19 mouse cellular contexts compared by ENCODE assay signal in genomic region chr4:151619541-151620016, GRCm38 (mm10).
A peak's percentile ranks its signal among the peaks of the same experiment; 100 is the strongest.
DNase-seq lines count a peak whose midpoint lies in the region; ATAC-seq and TF ChIP-seq lines count a peak whose summit lies in the region.
"Had no signal": no experiment of that assay in that cellular context is flagged by ENCODE, and none has a peak within 500 bp of the region (broad histone marks: within the 10 kb centered on the region; RNA-seq: fewer than 3 reads in every experiment).

No protein-coding gene starts in this region.

- H3K4me3 ChIP-seq in heart, embryonic 11.5 days (ENCODE audit: low read depth, low read length), result no peak overlapping the region
- H3K4me3 ChIP-seq in midbrain, embryonic 15.5 days, result no peak overlapping the region
- no peak overlapping the region for H3K4me3 ChIP-seq in midbrain, embryonic 11.5 days (ENCODE audit: low read depth, low read length)
- no peak overlapping the region for H3K4me3 ChIP-seq in heart, postnatal 0 days (ENCODE audit: low read depth, low read length)
- H3K4me3 ChIP-seq in midbrain, postnatal 0 days (ENCODE audit: low read depth, low read length), result no peak overlapping the region
- H3K4me3 ChIP-seq: embryonic facial prominence, embryonic 13.5 days; liver, embryonic 15.5 days; megakaryocyte, embryonic 14.5 days; myocyte had no signal

- no peaks in the 10 kb centered on the region for H3K36me3 ChIP-seq in heart, embryonic 11.5 days (ENCODE audit: control insufficient read depth, insufficient read depth, low read length)
- H3K36me3 ChIP-seq in midbrain, embryonic 15.5 days (replicated peaks), result no peaks in the 10 kb centered on the region
- no peaks in the 10 kb centered on the region for H3K36me3 ChIP-seq in midbrain, embryonic 11.5 days (ENCODE audit: control insufficient read depth, insufficient read depth, low read length)
- H3K36me3 ChIP-seq in heart, postnatal 0 days (replicated peaks; ENCODE audit: control insufficient read depth, insufficient read depth, low read length), result no peaks in the 10 kb centered on the region
- no peaks in the 10 kb centered on the region for H3K36me3 ChIP-seq in midbrain, postnatal 0 days (ENCODE audit: insufficient read depth, low read length)
- H3K36me3 ChIP-seq: embryonic facial prominence, embryonic 13.5 days; G1E; liver, embryonic 15.5 days had no signal

- ATAC-seq in heart, embryonic 11.5 days (replicated peaks; ENCODE audit: insufficient number of reproducible peaks, low FRiP score, low TSS enrichment), result no peak
- ATAC-seq in midbrain, embryonic 15.5 days (replicated peaks), result peak; percentile 54; the same call in 1 of the 2 replicates
- no peak for ATAC-seq in midbrain, embryonic 11.5 days (ENCODE audit: low FRiP score)
- peak; percentile 71 for ATAC-seq in heart, postnatal 0 days (ENCODE audit: insufficient read depth, low read depth)
- peak; percentile 31; the same call in 1 of the 2 replicates for ATAC-seq in midbrain, postnatal 0 days (ENCODE audit: low FRiP score)
- ATAC-seq: forebrain, embryonic 16.5 days had no signal

- 0 out of 2 replicates have a peak, but pooled peaks cover 2% of the 10 kb centered on the region for H3K27me3 ChIP-seq in heart, embryonic 11.5 days (ENCODE audit: control insufficient read depth, insufficient read depth, low read length)
- no peaks in the 10 kb centered on the region for H3K27me3 ChIP-seq in midbrain, embryonic 15.5 days (replicated peaks)
- H3K27me3 ChIP-seq in midbrain, embryonic 11.5 days (ENCODE audit: control insufficient read depth, insufficient read depth, low read length), result no peaks in the 10 kb centered on the region
- no peaks in the 10 kb centered on the region for H3K27me3 ChIP-seq in heart, postnatal 0 days (ENCODE audit: control insufficient read depth, insufficient read depth, low read length)
- no peaks in the 10 kb centered on the region for H3K27me3 ChIP-seq in midbrain, postnatal 0 days (ENCODE audit: insufficient read depth, low read length)
- H3K27me3 ChIP-seq: embryonic facial prominence, embryonic 13.5 days; liver, embryonic 15.5 days; megakaryocyte, embryonic 14.5 days had no signal

- DNase-seq in heart, adult 9 months (ENCODE audit: low spot score in 2 of 2), result peak; percentile 19 to 20
- DNase-seq in midbrain, embryonic 11.5 days (ENCODE audit: low spot score, missing footprints), result no peak
- DNase-seq in heart, postnatal 0 days (ENCODE audit: low spot score), result no peak
- DNase-seq in midbrain, postnatal 0 days (ENCODE audit: low spot score), result peak; percentile 75
- DNase-seq in c-Kit-positive CD71-positive TER-119-positive erythroid progenitor cells, embryonic 14.5 days (ENCODE audit: low spot score), result no peak
- DNase-seq: cerebellum, adult 11-12 months; kidney, adult 18-20 months; kidney, postnatal 25 days; layer of hippocampus, adult 9-11 months; lung, postnatal 14 days; thymus, postnatal 4 days had no signal

- no peak overlapping the region for H3K27ac ChIP-seq in heart, embryonic 11.5 days (ENCODE audit: low read depth, low read length)
- no peak overlapping the region for H3K27ac ChIP-seq in midbrain, embryonic 15.5 days
- H3K27ac ChIP-seq in midbrain, embryonic 11.5 days (ENCODE audit: low read depth, low read length), result no peak overlapping the region
- H3K27ac ChIP-seq in heart, postnatal 0 days (ENCODE audit: low read depth), result no peak overlapping the region
- no peak overlapping the region for H3K27ac ChIP-seq in midbrain, postnatal 0 days (ENCODE audit: low read depth, low read length)
- H3K27ac ChIP-seq: embryonic facial prominence, embryonic 13.5 days; liver, embryonic 15.5 days had no signal

- no peak for TF ChIP-seq EP300 in heart, postnatal 0 days (IDR thresholded peaks at IDR 0.05; ENCODE audit: low read depth)

- WGBS in heart, embryonic 11.5 days (ENCODE audit: insufficient replicate concordance), result 67% methylated on average over 14 of the region's 14 CpGs
- 59% methylated on average over 14 of the region's 14 CpGs for WGBS in midbrain, embryonic 15.5 days
- WGBS in midbrain, embryonic 11.5 days, result 73% methylated on average over 14 of the region's 14 CpGs
- WGBS in heart, postnatal 0 days, result 59% methylated on average over 14 of the region's 14 CpGs
- 46% methylated on average over 14 of the region's 14 CpGs for WGBS in midbrain, postnatal 0 days

- no peak for TF ChIP-seq CTCF in heart, postnatal 0 days (IDR thresholded peaks at IDR 0.05; ENCODE audit: low read depth)
- no peak for TF ChIP-seq CTCF in midbrain, postnatal 0 days (IDR thresholded peaks at IDR 0.05)

- H3K9me3 ChIP-seq in heart, embryonic 11.5 days (replicated peaks; ENCODE audit: control insufficient read depth, low read length), result peaks cover 2% of the 10 kb centered on the region
- no peaks in the 10 kb centered on the region for H3K9me3 ChIP-seq in midbrain, embryonic 15.5 days
- H3K9me3 ChIP-seq in midbrain, embryonic 11.5 days (ENCODE audit: control insufficient read depth, low read length), result no peaks in the 10 kb centered on the region; the same call in 1 of the 2 replicates
- H3K9me3 ChIP-seq in heart, postnatal 0 days (replicated peaks; ENCODE audit: control insufficient read depth, low read length), result 0 out of 2 replicates have a peak, but pooled peaks cover 6% of the 10 kb centered on the region
- no peaks in the 10 kb centered on the region for H3K9me3 ChIP-seq in midbrain, postnatal 0 days (ENCODE audit: low read length)
- H3K9me3 ChIP-seq: liver, embryonic 15.5 days had no signal

- no peak overlapping the region for H3K4me2 ChIP-seq in heart, embryonic 11.5 days
- no peak overlapping the region for H3K4me2 ChIP-seq in midbrain, embryonic 15.5 days
- no peak overlapping the region for H3K4me2 ChIP-seq in midbrain, embryonic 11.5 days
- H3K4me2 ChIP-seq in heart, postnatal 0 days (ENCODE audit: low read depth, low read length), result no peak overlapping the region
- no peak overlapping the region for H3K4me2 ChIP-seq in midbrain, postnatal 0 days (ENCODE audit: low read depth, low read length, poor library complexity, severe bottlenecking)
- H3K4me2 ChIP-seq: embryonic facial prominence, embryonic 13.5 days; liver, embryonic 15.5 days had no signal

- 0 out of 2 replicates have a peak, but pooled peaks cover 2% of the 10 kb centered on the region for H3K4me1 ChIP-seq in heart, embryonic 11.5 days (ENCODE audit: control insufficient read depth, insufficient read depth, low read length)
- peaks cover 23% of the 10 kb centered on the region for H3K4me1 ChIP-seq in midbrain, embryonic 15.5 days
- peaks cover 10% of the 10 kb centered on the region for H3K4me1 ChIP-seq in midbrain, embryonic 11.5 days (ENCODE audit: control insufficient read depth, insufficient read depth, low read length)
- H3K4me1 ChIP-seq in heart, postnatal 0 days (ENCODE audit: control insufficient read depth, insufficient read depth), result 0 out of 2 replicates have a peak, but pooled peaks cover 9% of the 10 kb centered on the region
- peaks cover 9% of the 10 kb centered on the region; the same call in 1 of the 2 replicates for H3K4me1 ChIP-seq in midbrain, postnatal 0 days (ENCODE audit: insufficient read depth, low read length)
- H3K4me1 ChIP-seq: liver, embryonic 15.5 days; megakaryocyte, embryonic 14.5 days had no signal

- no peak overlapping the region for H3K9ac ChIP-seq in heart, embryonic 11.5 days (ENCODE audit: low read depth, low read length)
- H3K9ac ChIP-seq in midbrain, embryonic 15.5 days, result no peak overlapping the region
- no peak overlapping the region for H3K9ac ChIP-seq in midbrain, embryonic 11.5 days (ENCODE audit: low read length)
- H3K9ac ChIP-seq in heart, postnatal 0 days (replicated peaks; ENCODE audit: low read depth, low read length), result no peak overlapping the region
- H3K9ac ChIP-seq in midbrain, postnatal 0 days (replicated peaks; ENCODE audit: low read length, poor library complexity, severe bottlenecking), result no peak overlapping the region
- H3K9ac ChIP-seq: embryonic facial prominence, embryonic 13.5 days; liver, embryonic 15.5 days had no signal

Comparison
In these comparisons a context has a peak if more than half of its experiments do, and no peak if none do; other contexts are left out.
1. DNase-seq: peak in heart, adult 9 months (2 of 2) and midbrain, postnatal 0 days (single experiment); none in midbrain, embryonic 11.5 days (single experiment), heart, postnatal 0 days (single experiment) and c-Kit-positive CD71-positive TER-119-positive erythroid progenitor cells, embryonic 14.5 days (single experiment).
2. ATAC-seq: peak in midbrain, embryonic 15.5 days (single experiment), heart, postnatal 0 days (single experiment) and midbrain, postnatal 0 days (single experiment); none in heart, embryonic 11.5 days (single experiment) and midbrain, embryonic 11.5 days (single experiment).